Mouse (Mus musculus): Measurements from ENCODE around the gene Aco1.
"Not testable (repeated sequence)": the region's sequence is repeated elsewhere in the genome, so short reads cannot be mapped to it uniquely, and the experiment has no call there.

Gene Aco1

GRCm38 (mm10) chr4:40142743-40143532, at the start of gene Aco1:
Aco1 (plus strand) TSS chr4:40143081.
- DNase-seq (ENCODE audit: low spot score): peak; percentile 97

- DNase-seq (ENCODE audit: low spot score): no peak
Observed at GRCm38 (mm10) chr4:40094974-40095373, 47.9 kb upstream of the Aco1 start.

- no peak for DNase-seq (ENCODE audit: low spot score)
Observed at GRCm38 (mm10) chr4:40102996-40103395, 39.9 kb upstream of the Aco1 start.

GRCm38 (mm10) chr4:40106004-40106536, 36.8 kb upstream of the Aco1 start:
- DNase-seq (ENCODE audit: low spot score): no peak

- DNase-seq (ENCODE audit: low spot score): no peak
Observed at GRCm38 (mm10) chr4:40108030-40108429, 34.9 kb upstream of the Aco1 start.

- no peak for DNase-seq (ENCODE audit: low spot score)
Observed at GRCm38 (mm10) chr4:40113173-40113572, 29.7 kb upstream of the Aco1 start.

GRCm38 (mm10) chr4:40121221-40121620, 21.7 kb upstream of the Aco1 start:
- peak; percentile 26 for DNase-seq (ENCODE audit: low spot score)

GRCm38 (mm10) chr4:40122291-40122690, 20.6 kb upstream of the Aco1 start:
- not testable (repeated sequence) for DNase-seq (ENCODE audit: low spot score)

GRCm38 (mm10) chr4:40134468-40135102, 8.3 kb upstream of the Aco1 start:
- DNase-seq (ENCODE audit: low spot score): peak; percentile 77

- DNase-seq (ENCODE audit: low spot score): no peak
Observed at GRCm38 (mm10) chr4:40136519-40136918, 6.4 kb upstream of the Aco1 start.

GRCm38 (mm10) chr4:40139663-40140255, 3.1 kb upstream of the Aco1 start:
- no peak for DNase-seq (ENCODE audit: low spot score)

- no peak for DNase-seq (ENCODE audit: low spot score)
Observed at GRCm38 (mm10) chr4:40143533-40143871, 621 bp downstream of the Aco1 start.

- DNase-seq (ENCODE audit: low spot score): no peak
Observed at GRCm38 (mm10) chr4:40144543-40144942, 1.7 kb downstream of the Aco1 start.

GRCm38 (mm10) chr4:40144981-40145380, 2.1 kb downstream of the Aco1 start:
- DNase-seq (ENCODE audit: low spot score): no peak

- no peak for DNase-seq (ENCODE audit: low spot score)
Observed at GRCm38 (mm10) chr4:40148281-40148680, 5.4 kb downstream of the Aco1 start.

- DNase-seq (ENCODE audit: low spot score): no peak
Observed at GRCm38 (mm10) chr4:40150046-40150445, 7.2 kb downstream of the Aco1 start.

- no peak for DNase-seq (ENCODE audit: low spot score)
Observed at GRCm38 (mm10) chr4:40152771-40153170, 9.9 kb downstream of the Aco1 start.

GRCm38 (mm10) chr4:40153500-40153899, 10.6 kb downstream of the Aco1 start:
- no peak for DNase-seq (ENCODE audit: low spot score)

GRCm38 (mm10) chr4:40154751-40155150, 11.9 kb downstream of the Aco1 start:
- no peak for DNase-seq (ENCODE audit: low spot score)

GRCm38 (mm10) chr4:40155467-40155999, 12.7 kb downstream of the Aco1 start:
- no peak for DNase-seq (ENCODE audit: low spot score)

GRCm38 (mm10) chr4:40156153-40156552, 13.3 kb downstream of the Aco1 start:
- no peak for DNase-seq (ENCODE audit: low spot score)

- no peak for DNase-seq (ENCODE audit: low spot score)
Observed at GRCm38 (mm10) chr4:40156582-40157499, 14.0 kb downstream of the Aco1 start.
